Mouse (Mus musculus) ovary, postnatal 36 days (tissue): ENCODE measurements around the gene Mrps24.

Source experiments
- DNase-seq: peaks from one replicate; pipeline ENCODE4 v3.0.0; 2022; ENCODE audit warnings: low spot score, mixed read lengths

The Mrps24 gene

GRCm38 (mm10) chr11:5705972-5706371 is 9.5 kb downstream of the Mrps24 start:
- no peak for DNase-seq

- DNase-seq = no peak
Observed at GRCm38 (mm10) chr11:5703341-5703740, 12.1 kb downstream of the Mrps24 start.

- no peak for DNase-seq
Observed at GRCm38 (mm10) chr11:5702957-5703332, 12.5 kb downstream of the Mrps24 start.

- DNase-seq = no peak
Observed at GRCm38 (mm10) chr11:5702271-5702956, 13.1 kb downstream of the Mrps24 start.

GRCm38 (mm10) chr11:5701821-5702220 is 13.7 kb downstream of the Mrps24 start:
- DNase-seq = no peak

- DNase-seq = no peak
Observed at GRCm38 (mm10) chr11:5701300-5701699, 14.2 kb downstream of the Mrps24 start.

- DNase-seq = no peak
Observed at GRCm38 (mm10) chr11:5700808-5701207, 14.7 kb downstream of the Mrps24 start.

GRCm38 (mm10) chr11:5691775-5692174 is 23.7 kb downstream of the Mrps24 start:
- DNase-seq = peak; percentile 39

- no peak for DNase-seq
Observed at GRCm38 (mm10) chr11:5684283-5684682, 31.2 kb downstream of the Mrps24 start.

- DNase-seq = no peak
Observed at GRCm38 (mm10) chr11:5682541-5682940, 32.9 kb downstream of the Mrps24 start.
